Mouse (Mus musculus): ENCODE results near the gene Pld4. TPM values are rescaled to one million over a fixed set of nuclear protein-coding genes. Genes with fewer than 3 reads are reported as not detected.

Gene Pld4
- 5.5 and 7.0 TPM in 2 replicates for polyA plus RNA-seq (2015; fragmentation: Nextera tagmentation; extraction: Ambion mirVana)

DNA sequence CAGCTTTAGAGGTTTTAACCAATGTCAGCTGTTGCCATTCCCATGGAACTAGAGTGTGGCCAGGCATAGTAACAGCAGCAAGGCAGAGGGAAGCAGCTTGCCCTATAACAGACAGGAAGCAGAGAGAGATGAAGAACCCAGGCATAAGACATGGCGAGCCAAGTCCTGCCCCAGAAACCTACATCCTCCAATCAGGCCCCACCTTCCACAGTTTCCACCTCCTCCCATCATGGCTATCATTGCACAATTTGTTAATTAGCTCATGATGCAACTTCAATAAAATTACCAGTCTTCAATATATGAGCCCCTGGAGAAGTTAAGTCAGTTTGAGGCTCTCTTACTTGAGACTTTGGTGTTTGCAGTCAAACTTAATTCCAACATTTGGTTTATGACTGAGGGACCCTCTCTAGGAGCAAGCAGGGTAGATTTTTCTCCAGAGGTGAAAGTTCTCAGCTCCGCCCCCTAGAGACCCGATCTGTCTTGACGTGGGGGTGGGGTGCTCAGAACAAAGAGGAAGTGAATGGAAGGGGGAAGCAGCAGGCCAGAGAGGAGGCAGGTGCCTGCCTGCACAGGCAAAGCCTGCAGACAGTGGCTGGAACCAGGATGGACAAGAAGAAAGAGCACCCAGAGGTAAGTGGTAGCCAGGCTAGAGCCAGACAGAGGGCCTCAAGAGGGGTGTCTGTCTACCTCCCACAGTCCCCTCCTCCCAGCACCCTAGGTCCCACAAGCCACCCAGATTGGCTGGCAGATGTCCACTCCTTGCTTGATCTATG lies at the start of gene Pld4:
TSS of gene Pld4 (plus strand) at position 502 of the 773 bp plus-strand sequence.
- Histone ChIP-seq H3K4me1 (no peaks in the 10 kb centered on the region), H3K4me2 (no peak within 1 kb of the TSS), H3K9ac (no peak within 1 kb of the TSS), H3K9me3 (no peaks in the 10 kb centered on the region), H3K36me3 (no peaks in the 10 kb centered on the region), H3K27me3 (replicated peaks) (0 out of 2 replicates have a peak, but pooled peaks cover 4% of the 10 kb centered on the region), H3K4me3 (no peak within 1 kb of the TSS), H3K27ac (replicated peaks) (no peak within 1 kb of the TSS)
- ATAC-seq (ENCODE audit: extremely low read depth, insufficient number of reproducible peaks, low FRiP score, low TSS enrichment) = no peak; the same call in 1 of the 2 replicates
- WGBS = 35% methylated on average over 4 of the region's 4 CpGs

DNA sequence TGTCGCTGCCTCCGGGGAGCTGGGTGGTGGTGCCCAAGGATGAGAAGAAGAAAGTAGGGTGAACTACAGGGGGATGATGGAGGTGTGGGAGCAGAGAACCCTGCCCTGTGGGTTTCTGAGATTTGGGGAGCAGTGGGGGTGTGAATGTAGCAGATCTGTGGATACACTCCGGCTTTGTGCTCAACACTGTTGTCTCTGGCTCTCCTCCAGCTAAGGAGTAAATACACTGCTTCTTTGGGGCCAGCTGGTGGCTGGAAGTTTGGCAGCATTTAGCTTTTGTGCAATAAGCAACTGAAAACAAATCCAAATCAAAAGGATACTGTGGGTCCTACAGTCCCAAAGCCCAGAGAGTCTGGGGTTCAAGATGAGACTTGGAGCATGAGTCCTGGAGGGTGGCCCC lies 46.5 kb upstream of the Pld4 start:
- H3K9me3 ChIP-seq = no peaks in the 10 kb centered on the region
- 62% methylated on average over 3 of the region's 3 CpGs for WGBS
- H3K36me3 ChIP-seq = no peaks in the 10 kb centered on the region
- H3K4me3 ChIP-seq = no peak overlapping the region
- peaks cover 13% of the 10 kb centered on the region; the same call in 1 of the 2 replicates for H3K4me1 ChIP-seq
- ATAC-seq (ENCODE audit: extremely low read depth, insufficient number of reproducible peaks, low FRiP score, low TSS enrichment) = no peak
- no peak overlapping the region for H3K27ac ChIP-seq (replicated peaks)
- peaks cover 7% of the 10 kb centered on the region; the same call in 1 of the 2 replicates for H3K27me3 ChIP-seq (replicated peaks)
- no peak overlapping the region for H3K9ac ChIP-seq
- H3K4me2 ChIP-seq = no peak overlapping the region

DNA sequence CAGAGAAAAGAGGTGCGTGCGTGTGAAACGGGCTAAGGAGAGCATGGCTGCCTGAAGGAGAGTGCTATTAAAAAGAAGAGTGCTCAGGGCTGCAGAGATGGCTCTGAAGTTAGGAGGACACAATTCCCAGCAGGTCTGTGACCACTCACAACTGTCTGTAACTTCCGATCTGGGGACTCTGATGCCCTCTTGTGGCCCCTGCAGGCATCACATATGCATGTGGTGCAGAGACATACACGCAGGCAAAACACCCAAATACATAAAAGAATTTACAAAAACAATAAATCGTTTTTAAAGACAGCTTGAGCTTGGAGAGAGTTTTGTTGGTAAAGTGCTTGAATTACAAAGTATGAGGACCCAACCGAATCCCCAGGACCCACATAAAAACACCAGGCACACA lies 43.3 kb upstream of the Pld4 start:
- Histone ChIP-seq H3K36me3 (no peaks in the 10 kb centered on the region), H3K27ac (replicated peaks) (no peak overlapping the region), H3K9me3 (no peaks in the 10 kb centered on the region), H3K4me3 (no peak overlapping the region), H3K4me1 (peaks cover 21% of the 10 kb centered on the region), H3K27me3 (replicated peaks) (peaks cover 34% of the 10 kb centered on the region), H3K4me2 (no peak overlapping the region), H3K9ac (no peak overlapping the region)
- WGBS = 29% methylated on average over 7 of the region's 7 CpGs
- no peak for ATAC-seq (ENCODE audit: extremely low read depth, insufficient number of reproducible peaks, low FRiP score, low TSS enrichment)

DNA sequence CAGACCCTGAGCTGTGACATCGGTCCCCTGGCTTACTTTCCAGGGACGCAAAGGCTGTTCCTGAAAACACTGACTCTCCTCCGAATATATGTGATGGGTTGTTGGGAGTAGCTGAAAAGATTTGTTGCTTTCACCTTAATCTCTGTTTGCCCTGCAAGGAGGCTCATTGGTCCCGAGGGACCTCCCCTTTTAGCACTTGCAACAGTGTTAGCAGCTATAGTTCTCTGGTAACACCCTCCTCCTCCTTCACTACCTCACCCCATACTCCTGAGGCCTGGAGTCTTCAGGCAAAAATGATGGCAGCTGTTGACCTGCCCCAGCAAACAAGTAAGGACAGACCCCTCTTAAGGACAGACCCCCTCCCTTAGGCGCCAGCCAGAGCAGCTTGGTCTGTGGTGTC lies 41.5 kb upstream of the Pld4 start:
- Histone ChIP-seq H3K4me3 (no peak overlapping the region), H3K9me3 (no peaks in the 10 kb centered on the region), H3K27ac (replicated peaks) (no peak overlapping the region), H3K4me1 (peaks cover 28% of the 10 kb centered on the region), H3K4me2 (no peak overlapping the region), H3K27me3 (replicated peaks) (peaks cover 47% of the 10 kb centered on the region), H3K36me3 (no peaks in the 10 kb centered on the region), H3K9ac (no peak overlapping the region)
- no peak for ATAC-seq (ENCODE audit: extremely low read depth, insufficient number of reproducible peaks, low FRiP score, low TSS enrichment)
- WGBS = 50% methylated on average over 5 of the region's 5 CpGs

DNA sequence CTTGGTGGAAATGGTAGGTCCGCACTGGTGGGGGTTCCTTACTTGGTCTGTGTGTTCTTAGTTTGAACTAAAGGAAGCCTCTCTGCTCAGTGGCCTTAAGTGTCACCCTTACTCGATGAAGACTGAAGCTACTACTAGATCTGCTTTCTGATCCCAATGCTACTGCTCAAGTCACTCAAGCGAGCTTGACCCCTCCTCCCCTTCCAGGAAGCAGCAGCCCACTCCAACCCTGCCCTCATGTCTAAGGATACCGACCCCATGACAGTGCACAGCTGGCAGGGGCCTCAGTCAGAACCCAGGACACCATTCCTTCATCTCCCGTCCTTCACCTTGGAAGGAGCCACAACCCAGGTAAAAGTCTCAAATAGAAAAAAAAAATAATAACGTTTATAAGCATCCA lies 40.2 kb upstream of the Pld4 start, which contains the start of gene Cep170b:
TSS of gene Cep170b (plus strand) at position 240 of the 400 bp plus-strand sequence.
- H3K36me3 ChIP-seq = no peaks in the 10 kb centered on the region
- WGBS = 70% methylated on average over 6 of the region's 6 CpGs
- ATAC-seq (ENCODE audit: extremely low read depth, insufficient number of reproducible peaks, low FRiP score, low TSS enrichment) = no peak
- H3K4me2 ChIP-seq = peak within 1 kb of the TSS; percentile 98
- H3K9me3 ChIP-seq = no peaks in the 10 kb centered on the region
- H3K4me1 ChIP-seq = peaks cover 24% of the 10 kb centered on the region
- peak within 1 kb of the TSS; percentile 90 for H3K9ac ChIP-seq
- peak within 1 kb of the TSS; percentile 82 for H3K4me3 ChIP-seq
- peak within 1 kb of the TSS; percentile 73 for H3K27ac ChIP-seq (replicated peaks)
- peaks cover 47% of the 10 kb centered on the region for H3K27me3 ChIP-seq (replicated peaks)

DNA sequence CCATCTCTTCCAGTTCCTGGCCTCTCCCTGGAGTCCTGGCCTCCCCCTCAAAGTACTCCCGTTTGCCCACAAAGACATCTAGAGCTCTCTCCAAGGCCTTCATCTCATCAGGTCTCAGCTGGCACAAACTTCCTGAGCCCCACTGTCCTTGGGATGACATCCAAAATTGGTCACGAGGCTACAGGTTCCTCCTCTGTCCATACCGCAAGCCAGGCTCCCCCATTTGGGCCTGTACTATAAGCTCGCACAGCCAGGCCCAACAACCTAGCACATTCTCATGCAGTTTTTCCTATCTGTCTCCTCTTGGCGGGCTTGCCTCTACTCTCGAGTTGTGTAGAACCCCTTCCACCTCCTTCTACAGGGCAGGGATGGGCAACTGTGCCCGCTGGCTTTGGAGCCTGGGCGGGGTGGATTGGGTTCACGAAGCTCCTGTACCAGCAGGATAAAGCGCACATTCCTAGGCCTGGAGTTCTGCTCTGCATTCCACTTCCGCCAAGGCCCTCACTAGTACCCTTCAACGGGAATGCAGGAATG lies 39.5 kb upstream of the Pld4 start:
- peak overlapping the region; percentile 73 for H3K27ac ChIP-seq (replicated peaks)
- H3K27me3 ChIP-seq (replicated peaks) = peaks cover 47% of the 10 kb centered on the region
- peak overlapping the region; percentile 98 for H3K4me2 ChIP-seq
- H3K36me3 ChIP-seq = no peaks in the 10 kb centered on the region
- H3K4me1 ChIP-seq = peaks cover 24% of the 10 kb centered on the region
- H3K9ac ChIP-seq = peak overlapping the region; percentile 90
- H3K9me3 ChIP-seq = no peaks in the 10 kb centered on the region
- ATAC-seq (ENCODE audit: extremely low read depth, insufficient number of reproducible peaks, low FRiP score, low TSS enrichment) = no peak
- peak overlapping the region; percentile 82 for H3K4me3 ChIP-seq
- 42% methylated on average over 12 of the region's 12 CpGs for WGBS

DNA sequence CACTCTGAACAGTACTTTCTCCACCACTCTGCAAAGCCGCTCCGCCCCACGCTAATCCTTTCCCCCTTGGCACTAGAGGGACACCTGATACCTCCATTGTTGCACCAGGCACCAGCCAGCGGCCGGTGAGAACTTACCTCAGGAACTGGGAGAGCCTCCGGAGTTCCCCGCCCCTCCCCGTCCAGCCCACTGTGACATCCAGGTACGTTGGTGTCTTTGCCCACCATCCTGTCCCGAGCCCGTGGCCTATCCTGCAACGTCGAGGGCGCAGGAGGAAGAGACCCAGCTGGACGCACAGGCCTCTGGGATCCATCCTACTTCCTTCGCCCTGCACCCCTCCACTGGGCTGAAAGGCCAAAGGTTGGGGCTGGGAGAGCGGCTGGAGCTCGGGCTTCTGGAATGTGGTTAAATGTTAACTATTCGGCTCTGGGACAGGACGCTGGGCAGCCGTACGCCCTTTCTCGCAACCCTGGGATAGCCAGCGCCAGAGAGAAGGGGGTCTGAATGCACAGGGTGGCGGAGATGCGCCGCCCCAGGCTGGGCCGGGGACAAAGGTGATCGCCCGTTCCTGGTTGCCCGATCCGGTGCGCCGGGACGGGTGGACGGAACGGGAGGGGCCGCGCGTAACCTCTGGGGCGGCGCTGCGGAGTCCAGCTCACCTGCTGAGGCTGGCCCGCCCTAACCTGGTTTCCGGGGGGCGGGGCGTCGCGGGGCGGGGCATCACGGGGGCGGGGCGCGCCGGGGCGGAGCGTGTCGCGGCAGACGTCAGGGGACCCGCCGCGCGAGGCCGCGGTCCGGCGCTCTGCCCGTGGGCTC lies 38.8 kb upstream of the Pld4 start:
- peaks cover 24% of the 10 kb centered on the region for H3K4me1 ChIP-seq
- peak overlapping the region; percentile 82 for H3K4me3 ChIP-seq
- peak overlapping the region; percentile 90 for H3K9ac ChIP-seq
- 3% methylated on average over 62 of the region's 69 CpGs for WGBS
- no peaks in the 10 kb centered on the region for H3K9me3 ChIP-seq
- H3K4me2 ChIP-seq = peak overlapping the region; percentile 98
- H3K27me3 ChIP-seq (replicated peaks) = peaks cover 47% of the 10 kb centered on the region
- H3K36me3 ChIP-seq = no peaks in the 10 kb centered on the region
- peak overlapping the region; percentile 73 for H3K27ac ChIP-seq (replicated peaks)
- 0 out of 2 replicates have a peak, but pooled peaks have one; percentile 11 for ATAC-seq (ENCODE audit: extremely low read depth, insufficient number of reproducible peaks, low FRiP score, low TSS enrichment)

DNA sequence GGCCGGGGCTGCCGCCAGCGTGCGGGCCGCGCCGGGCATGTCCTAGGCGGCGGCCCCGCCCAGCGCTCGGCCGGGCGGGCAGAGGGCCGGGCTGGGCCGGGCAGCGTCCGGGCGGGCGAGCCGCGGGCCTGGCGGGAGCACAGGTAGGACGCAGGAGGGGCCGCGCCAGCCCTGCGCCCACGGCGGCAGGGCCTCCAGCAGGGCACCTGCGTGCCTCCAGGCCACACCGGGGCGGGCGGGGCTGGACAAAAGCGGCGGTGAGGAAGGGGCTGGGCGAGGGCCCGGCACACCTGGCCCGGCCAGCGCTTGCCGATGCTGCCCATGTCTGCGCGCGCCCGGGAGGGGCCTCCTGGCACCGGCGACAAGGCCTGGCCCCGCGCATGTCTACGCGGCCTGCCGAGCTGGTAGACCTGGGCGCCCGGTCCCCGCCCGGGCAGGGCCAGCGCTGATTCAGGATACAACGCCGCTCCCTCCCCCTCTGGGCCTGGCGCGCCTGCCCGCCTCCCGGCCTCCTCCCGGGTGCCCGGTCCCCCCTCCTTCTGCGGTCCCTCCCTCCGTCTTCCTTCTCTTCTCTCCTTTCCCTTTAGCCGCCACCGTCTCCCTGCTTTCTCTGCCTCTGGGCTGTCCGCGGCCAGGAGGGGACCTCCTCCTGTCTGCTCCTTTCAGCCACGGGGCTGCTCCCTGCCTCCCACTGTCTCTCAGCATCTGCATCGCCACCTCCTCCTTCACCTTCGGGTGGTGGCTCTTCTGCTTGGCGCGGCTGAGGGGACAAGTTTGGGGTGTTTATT lies 38.0 kb upstream of the Pld4 start:
- peak; percentile 10; the same call in 1 of the 2 replicates for ATAC-seq (ENCODE audit: extremely low read depth, insufficient number of reproducible peaks, low FRiP score, low TSS enrichment)
- WGBS = under 1% methylated on average over 71 of the region's 75 CpGs
- H3K4me3 ChIP-seq = peak overlapping the region; percentile 82
- peak overlapping the region; percentile 90 for H3K9ac ChIP-seq
- H3K4me2 ChIP-seq = peak overlapping the region; percentile 98
- H3K27me3 ChIP-seq (replicated peaks) = peaks cover 50% of the 10 kb centered on the region
- H3K36me3 ChIP-seq = no peaks in the 10 kb centered on the region
- H3K9me3 ChIP-seq = no peaks in the 10 kb centered on the region
- peaks cover 24% of the 10 kb centered on the region for H3K4me1 ChIP-seq
- H3K27ac ChIP-seq (replicated peaks) = no peak overlapping the region; the same call in 1 of the 2 replicates

DNA sequence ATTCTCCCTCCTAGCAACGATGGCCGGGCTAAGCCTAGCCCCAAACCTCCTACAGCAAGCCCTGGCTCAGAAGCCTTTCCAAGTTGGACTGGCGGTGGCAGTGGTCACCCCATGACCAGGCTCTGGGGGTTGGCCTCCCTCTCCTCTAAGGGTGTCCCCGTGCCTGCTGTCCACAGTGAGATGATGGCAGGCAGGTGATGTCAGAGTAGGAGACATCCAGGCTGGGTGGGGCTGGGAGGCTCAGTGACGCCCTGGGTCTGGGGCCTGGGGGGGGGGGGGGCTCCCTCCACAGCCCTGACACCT lies 37.5 kb upstream of the Pld4 start:
- no peak for ATAC-seq (ENCODE audit: extremely low read depth, insufficient number of reproducible peaks, low FRiP score, low TSS enrichment)
- Histone ChIP-seq H3K4me3 (peak overlapping the region; percentile 82), H3K27ac (replicated peaks) (no peak overlapping the region), H3K9me3 (no peaks in the 10 kb centered on the region), H3K4me1 (peaks cover 24% of the 10 kb centered on the region), H3K27me3 (replicated peaks) (peaks cover 50% of the 10 kb centered on the region), H3K4me2 (peak overlapping the region; percentile 98), H3K9ac (peak overlapping the region; percentile 90), H3K36me3 (no peaks in the 10 kb centered on the region)
- 20% methylated on average over 5 of the region's 5 CpGs for WGBS

DNA sequence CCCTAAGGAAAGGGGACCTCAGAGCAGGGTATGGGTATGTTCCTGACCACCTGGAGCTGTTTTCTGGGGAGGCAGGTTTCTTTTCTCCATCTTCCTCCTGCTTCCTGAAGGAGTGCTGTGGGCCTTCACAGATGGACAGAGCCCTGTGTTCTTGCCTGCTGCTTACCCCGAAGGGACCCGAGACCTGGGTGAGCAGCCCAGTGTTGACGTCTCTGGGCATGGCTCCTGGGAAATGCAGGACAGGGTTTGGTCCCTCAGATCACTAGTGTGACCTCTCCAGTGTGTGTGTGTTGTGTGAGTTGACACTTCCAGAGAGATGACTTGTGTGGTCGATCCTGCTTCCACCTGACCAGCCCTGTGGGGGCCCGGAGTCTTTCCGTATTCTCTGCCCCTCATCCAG lies 37.0 kb upstream of the Pld4 start:
- WGBS = 88% methylated on average over 6 of the region's 6 CpGs
- Histone ChIP-seq H3K27ac (replicated peaks) (no peak overlapping the region), H3K4me2 (peak overlapping the region; percentile 98), H3K36me3 (no peaks in the 10 kb centered on the region; the same call in 1 of the 2 replicates), H3K4me3 (peak overlapping the region; percentile 82), H3K9me3 (no peaks in the 10 kb centered on the region), H3K27me3 (replicated peaks) (peaks cover 50% of the 10 kb centered on the region), H3K4me1 (peaks cover 24% of the 10 kb centered on the region), H3K9ac (peak overlapping the region; percentile 90)
- no peak for ATAC-seq (ENCODE audit: extremely low read depth, insufficient number of reproducible peaks, low FRiP score, low TSS enrichment)

Data from heart, embryonic 13.5 days (tissue).